Mouse (Mus musculus): Measurements from ENCODE around the gene Cracr2a. TPM values are rescaled to one million over a fixed set of nuclear protein-coding genes. Genes with fewer than 3 reads are reported as not detected.

Gene Cracr2a
- polyA plus RNA-seq, 1 experiment from 2014 or later = 1.1 TPM

- 58% methylated on average over 11 of the region's 11 CpGs for WGBS
These were observed 12.8 kb downstream of the Cracr2a start for GRCm38 (mm10) chr6:127573779-127574463.

GRCm38 (mm10) chr6:127575194-127575593, 14.1 kb downstream of the Cracr2a start:
- H3K27ac ChIP-seq (ENCODE audit: low read depth, low read length) = no peak overlapping the region
- no peaks in the 10 kb centered on the region for H3K36me3 ChIP-seq (ENCODE audit: control insufficient read depth, insufficient read depth)
- no peaks in the 10 kb centered on the region; the same call in 1 of the 2 replicates for H3K4me1 ChIP-seq (replicated peaks; ENCODE audit: control insufficient read depth, insufficient read depth, low read length)
- H3K9me3 ChIP-seq (ENCODE audit: control insufficient read depth) = no peaks in the 10 kb centered on the region
- 88% methylated on average over 2 of the region's 2 CpGs for WGBS
- H3K27me3 ChIP-seq (replicated peaks; ENCODE audit: control insufficient read depth, insufficient read depth, low read length) = no peaks in the 10 kb centered on the region
- no peak for TF ChIP-seq CTCF (IDR thresholded peaks at IDR 0.05; ENCODE audit: low read depth)
- H3K9ac ChIP-seq (ENCODE audit: low read depth, low read length) = no peak overlapping the region
- H3K4me3 ChIP-seq (ENCODE audit: low read depth, low read length) = no peak overlapping the region
- no peak overlapping the region for H3K4me2 ChIP-seq (replicated peaks; ENCODE audit: low read depth)
- no peak for ATAC-seq

More at GRCm38 (mm10) chr6:127573779-127574463, 12.8 kb downstream of the Cracr2a start:
- Histone ChIP-seq H3K27me3 (replicated peaks; ENCODE audit: control insufficient read depth, insufficient read depth, low read length) (no peaks in the 10 kb centered on the region), H3K4me3 (ENCODE audit: low read depth, low read length) (no peak overlapping the region), H3K4me2 (replicated peaks; ENCODE audit: low read depth) (no peak overlapping the region), H3K27ac (ENCODE audit: low read depth, low read length) (no peak overlapping the region), H3K36me3 (ENCODE audit: control insufficient read depth, insufficient read depth) (no peaks in the 10 kb centered on the region), H3K9ac (ENCODE audit: low read depth, low read length) (no peak overlapping the region), H3K4me1 (replicated peaks; ENCODE audit: control insufficient read depth, insufficient read depth, low read length) (no peaks in the 10 kb centered on the region; the same call in 1 of the 2 replicates), H3K9me3 (ENCODE audit: control insufficient read depth) (no peaks in the 10 kb centered on the region)
- no peak for TF ChIP-seq CTCF (IDR thresholded peaks at IDR 0.05; ENCODE audit: low read depth)
- no peak for ATAC-seq

- TF ChIP-seq CTCF (IDR thresholded peaks at IDR 0.05; ENCODE audit: low read depth) = no peak
- Histone ChIP-seq H3K4me2 (replicated peaks; ENCODE audit: low read depth) (no peak overlapping the region), H3K36me3 (ENCODE audit: control insufficient read depth, insufficient read depth) (no peaks in the 10 kb centered on the region), H3K4me3 (ENCODE audit: low read depth, low read length) (no peak overlapping the region), H3K27ac (ENCODE audit: low read depth, low read length) (no peak overlapping the region), H3K4me1 (replicated peaks; ENCODE audit: control insufficient read depth, insufficient read depth, low read length) (no peaks in the 10 kb centered on the region; the same call in 1 of the 2 replicates), H3K9ac (ENCODE audit: low read depth, low read length) (no peak overlapping the region), H3K27me3 (replicated peaks; ENCODE audit: control insufficient read depth, insufficient read depth, low read length) (no peaks in the 10 kb centered on the region), H3K9me3 (ENCODE audit: control insufficient read depth) (no peaks in the 10 kb centered on the region)
- WGBS = 83% methylated on average over 4 of the region's 4 CpGs
- peak; percentile 34; the same call in 1 of the 2 replicates for ATAC-seq
These were observed 16.6 kb downstream of the Cracr2a start for GRCm38 (mm10) chr6:127577688-127578087.

GRCm38 (mm10) chr6:127578316-127578715, 17.2 kb downstream of the Cracr2a start:
- Histone ChIP-seq H3K4me2 (replicated peaks; ENCODE audit: low read depth) (no peak overlapping the region), H3K9ac (ENCODE audit: low read depth, low read length) (no peak overlapping the region), H3K27ac (ENCODE audit: low read depth, low read length) (no peak overlapping the region), H3K4me1 (replicated peaks; ENCODE audit: control insufficient read depth, insufficient read depth, low read length) (no peaks in the 10 kb centered on the region; the same call in 1 of the 2 replicates), H3K4me3 (ENCODE audit: low read depth, low read length) (no peak overlapping the region), H3K36me3 (ENCODE audit: control insufficient read depth, insufficient read depth) (no peaks in the 10 kb centered on the region), H3K27me3 (replicated peaks; ENCODE audit: control insufficient read depth, insufficient read depth, low read length) (no peaks in the 10 kb centered on the region), H3K9me3 (ENCODE audit: control insufficient read depth) (no peaks in the 10 kb centered on the region)
- TF ChIP-seq CTCF (IDR thresholded peaks at IDR 0.05; ENCODE audit: low read depth) = no peak
- WGBS = 69% methylated on average over 7 of the region's 7 CpGs
- ATAC-seq = no peak

GRCm38 (mm10) chr6:127578810-127579209, 17.7 kb downstream of the Cracr2a start:
- H3K4me2 ChIP-seq (replicated peaks; ENCODE audit: low read depth) = no peak overlapping the region
- 76% methylated on average over 5 of the region's 5 CpGs for WGBS
- H3K4me3 ChIP-seq (ENCODE audit: low read depth, low read length) = no peak overlapping the region
- no peaks in the 10 kb centered on the region for H3K27me3 ChIP-seq (replicated peaks; ENCODE audit: control insufficient read depth, insufficient read depth, low read length)
- ATAC-seq = no peak
- H3K9me3 ChIP-seq (ENCODE audit: control insufficient read depth) = no peaks in the 10 kb centered on the region
- H3K36me3 ChIP-seq (ENCODE audit: control insufficient read depth, insufficient read depth) = no peaks in the 10 kb centered on the region
- no peak for TF ChIP-seq CTCF (IDR thresholded peaks at IDR 0.05; ENCODE audit: low read depth)
- H3K27ac ChIP-seq (ENCODE audit: low read depth, low read length) = no peak overlapping the region
- no peak overlapping the region for H3K9ac ChIP-seq (ENCODE audit: low read depth, low read length)
- no peaks in the 10 kb centered on the region; the same call in 1 of the 2 replicates for H3K4me1 ChIP-seq (replicated peaks; ENCODE audit: control insufficient read depth, insufficient read depth, low read length)

- Histone ChIP-seq H3K27ac (ENCODE audit: low read depth, low read length) (no peak overlapping the region), H3K27me3 (replicated peaks; ENCODE audit: control insufficient read depth, insufficient read depth, low read length) (no peaks in the 10 kb centered on the region), H3K4me1 (replicated peaks; ENCODE audit: control insufficient read depth, insufficient read depth, low read length) (no peaks in the 10 kb centered on the region), H3K9me3 (ENCODE audit: control insufficient read depth) (no peaks in the 10 kb centered on the region), H3K4me2 (replicated peaks; ENCODE audit: low read depth) (peak overlapping the region; percentile 56), H3K36me3 (ENCODE audit: control insufficient read depth, insufficient read depth) (no peaks in the 10 kb centered on the region), H3K9ac (ENCODE audit: low read depth, low read length) (no peak overlapping the region), H3K4me3 (ENCODE audit: low read depth, low read length) (no peak overlapping the region)
- no peak for ATAC-seq
- no peak for TF ChIP-seq CTCF (IDR thresholded peaks at IDR 0.05; ENCODE audit: low read depth)
- 54% methylated on average over 12 of the region's 12 CpGs for WGBS
These were observed 20.8 kb downstream of the Cracr2a start for GRCm38 (mm10) chr6:127581915-127582314.
